Mouse (Mus musculus) forebrain, embryonic 10.5 days (tissue): ENCODE measurements at regions not wholly inside any gene's neighbourhood (a gene's known extent, or its start where the extent isn't known, plus 50 kb on each side); places are given as distances from the start of the nearest gene placed in this dataset.

Experiments used
- DNase-seq: peaks from one replicate; pipeline ENCODE4 v3.0.0-alpha.2; 2017; ENCODE audit warnings: low spot score; ENCODE audit errors: extremely low spot score
- H3K27ac ChIP-seq: fragments of 300-500 bp; sonication (generic); 2 replicates; pipeline ENCODE4 v1.5.1; 2016; ENCODE audit warnings: mild to moderate bottlenecking
- H3K27me3 ChIP-seq: fragments of 300-500 bp; sonication (generic); 2 replicates; pipeline ENCODE4 v1.6.1; 2016; ENCODE audit warnings: mild to moderate bottlenecking; ENCODE audit not compliant: poor library complexity, severe bottlenecking
- H3K36me3 ChIP-seq: fragments of 300-500 bp; sonication (generic); replicated peaks from 2 replicates; pipeline ENCODE4 v1.6.1; 2016; ENCODE audit warnings: mild to moderate bottlenecking, moderate library complexity
- H3K4me1 ChIP-seq: fragments of 300-500 bp; sonication (generic); 2 replicates; pipeline ENCODE4 v1.6.1; 2016
- H3K4me3 ChIP-seq: fragments of 300-500 bp; sonication (generic); 2 replicates; pipeline ENCODE4 v1.5.1; 2016; ENCODE audit warnings: mild to moderate bottlenecking, moderate library complexity
- H3K9me3 ChIP-seq: fragments of 300-500 bp; sonication (generic); 2 replicates; pipeline ENCODE4 v1.6.1; 2016; ENCODE audit warnings: mild to moderate bottlenecking, moderate library complexity
- WGBS: fragments of 180-500 bp; shearing (Covaris S2); methylation state at CpG from one replicate; pipeline ENCODE4 v1.1.7; 2016; 5-methylcytosine and 5-hydroxymethylcytosine counted together

DNA sequence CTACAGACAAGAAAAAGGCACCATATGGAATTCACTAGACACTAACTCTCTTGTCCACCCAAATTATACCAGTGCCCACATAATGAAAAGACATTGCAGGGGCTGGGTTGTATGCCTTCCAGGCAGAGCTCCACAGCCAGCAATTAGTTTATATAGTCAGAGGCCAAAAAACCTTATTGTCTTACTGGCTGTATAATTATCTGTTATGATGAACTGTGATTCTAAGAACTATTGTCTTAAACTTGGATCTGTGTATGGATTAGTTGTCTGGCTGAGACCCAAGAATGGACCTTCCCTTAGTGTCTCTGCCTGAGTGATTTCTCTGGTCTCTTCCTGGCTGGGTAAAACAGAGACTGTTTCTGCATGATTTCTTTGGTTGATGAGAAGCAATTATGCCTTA, 454.2 kb downstream of the Prkd1 start:
- DNase-seq = no peak
- Histone ChIP-seq H3K4me1 (peaks cover 85% of the 10 kb centered on the region), H3K27me3 (peaks cover 4% of the 10 kb centered on the region; the same call in 1 of the 2 replicates), H3K4me3 (no peak overlapping the region), H3K27ac (0 out of 2 replicates have a peak overlapping the region, but pooled peaks have one; percentile 16), H3K9me3 (no peaks in the 10 kb centered on the region), H3K36me3 (no peaks in the 10 kb centered on the region)

- Histone ChIP-seq H3K4me1 (peaks cover 68% of the 10 kb centered on the region), H3K36me3 (no peaks in the 10 kb centered on the region), H3K27ac (no peak overlapping the region), H3K9me3 (no peaks in the 10 kb centered on the region), H3K27me3 (peaks cover 4% of the 10 kb centered on the region; the same call in 1 of the 2 replicates), H3K4me3 (no peak overlapping the region)
- DNase-seq = no peak
- 56% methylated on average over 2 of the region's 2 CpGs for WGBS
Observed at GRCm38 (mm10) chr12:50196339-50196738, 452.6 kb downstream of the Prkd1 start.

GRCm38 (mm10) chr12:50241139-50241538, 407.8 kb downstream of the Prkd1 start:
- no peaks in the 10 kb centered on the region for H3K9me3 ChIP-seq
- DNase-seq = no peak
- H3K27ac ChIP-seq = no peak overlapping the region
- H3K4me1 ChIP-seq = no peaks in the 10 kb centered on the region
- WGBS = 89% methylated on average over 1 of the region's 1 CpGs
- H3K4me3 ChIP-seq = no peak overlapping the region
- H3K27me3 ChIP-seq = no peaks in the 10 kb centered on the region
- no peaks in the 10 kb centered on the region for H3K36me3 ChIP-seq

DNA sequence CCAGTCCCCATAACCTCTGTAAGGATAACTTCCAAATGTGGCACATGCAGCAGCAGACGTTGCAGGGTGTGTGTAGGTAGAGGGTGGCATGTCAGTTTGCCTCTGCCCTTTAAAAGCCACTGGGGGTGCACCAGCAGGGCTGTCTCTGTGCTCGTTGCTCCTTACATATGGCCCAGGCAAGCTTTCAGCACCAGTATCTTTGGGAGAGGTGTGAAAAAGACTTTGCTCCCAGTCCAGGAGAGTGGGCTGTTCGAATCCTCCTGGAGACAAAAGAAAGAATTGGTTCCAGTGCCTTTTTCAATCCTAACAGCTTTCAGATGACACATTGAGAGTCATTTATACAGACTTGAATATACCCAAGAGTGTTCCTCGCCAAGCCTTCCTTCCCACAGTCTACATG, 390.0 kb downstream of the Prkd1 start:
- WGBS = 81% methylated on average over 4 of the region's 4 CpGs

DNA sequence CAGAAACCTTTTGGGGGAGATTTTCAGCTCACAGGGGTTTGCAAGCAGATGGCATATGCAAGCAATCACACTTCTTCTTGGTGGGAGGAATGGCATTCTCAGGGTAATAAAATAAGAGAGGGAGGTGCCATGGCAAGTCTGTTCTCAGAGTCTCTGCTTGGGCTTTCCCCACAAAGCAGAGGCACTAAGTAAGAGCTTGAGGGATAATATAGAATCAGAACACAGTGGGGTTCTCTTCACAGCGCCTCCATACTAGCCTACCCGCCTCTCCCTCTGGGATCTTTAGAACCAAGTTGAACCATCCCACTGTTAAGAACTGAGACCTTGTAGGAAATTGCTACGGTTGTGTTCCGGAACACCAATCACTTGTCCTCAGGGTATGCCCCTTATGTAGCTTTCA, 387.8 kb downstream of the Prkd1 start:
- DNase-seq = no peak
- Histone ChIP-seq H3K9me3 (no peaks in the 10 kb centered on the region), H3K27me3 (no peaks in the 10 kb centered on the region), H3K4me1 (no peaks in the 10 kb centered on the region), H3K4me3 (no peak overlapping the region), H3K27ac (no peak overlapping the region), H3K36me3 (no peaks in the 10 kb centered on the region)
- WGBS = 86% methylated on average over 4 of the region's 4 CpGs

More for the DNA sequence above, 390.0 kb downstream of the Prkd1 start:
- Histone ChIP-seq H3K36me3 (no peaks in the 10 kb centered on the region), H3K4me1 (no peaks in the 10 kb centered on the region), H3K27ac (no peak overlapping the region), H3K27me3 (no peaks in the 10 kb centered on the region), H3K4me3 (no peak overlapping the region), H3K9me3 (no peaks in the 10 kb centered on the region)
- no peak for DNase-seq

- H3K36me3 ChIP-seq = no peaks in the 10 kb centered on the region
- no peaks in the 10 kb centered on the region for H3K4me1 ChIP-seq
- H3K27me3 ChIP-seq = no peaks in the 10 kb centered on the region
- no peak overlapping the region for H3K4me3 ChIP-seq
- no peaks in the 10 kb centered on the region for H3K9me3 ChIP-seq
- no peak for DNase-seq
- 93% methylated on average over 2 of the region's 2 CpGs for WGBS
- no peak overlapping the region for H3K27ac ChIP-seq
Observed at GRCm38 (mm10) chr12:50273239-50273880, 375.5 kb downstream of the Prkd1 start.

DNA sequence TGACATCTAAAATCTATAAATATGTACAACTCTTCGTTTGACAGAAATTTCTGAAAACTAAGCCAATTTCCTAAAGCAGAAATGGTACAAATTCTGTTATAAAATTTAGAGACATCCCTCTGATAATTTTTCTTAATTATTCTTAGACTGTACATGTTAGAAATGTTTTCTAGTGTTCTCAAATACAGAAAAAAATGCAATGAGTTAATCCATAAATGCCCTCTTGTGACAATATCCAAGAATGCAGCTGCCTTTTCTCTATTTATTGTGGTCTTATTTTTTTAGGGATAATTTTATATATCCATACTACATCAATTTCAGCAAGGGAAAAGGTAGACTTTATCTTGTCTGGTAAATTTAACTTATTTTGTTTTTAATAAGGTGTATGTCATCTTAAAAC, 367.3 kb downstream of the Prkd1 start:
- no peaks in the 10 kb centered on the region for H3K9me3 ChIP-seq
- H3K4me1 ChIP-seq = no peaks in the 10 kb centered on the region
- no peak for DNase-seq
- H3K4me3 ChIP-seq = no peak overlapping the region
- H3K36me3 ChIP-seq = no peaks in the 10 kb centered on the region
- H3K27me3 ChIP-seq = no peaks in the 10 kb centered on the region
- WGBS = 77% methylated on average over 1 of the region's 1 CpGs
- H3K27ac ChIP-seq = no peak overlapping the region
